Mouse (Mus musculus) left cerebral cortex, adult 2 months (tissue): ENCODE results near the gene Nudt9. TPM values are rescaled to one million over a fixed set of nuclear protein-coding genes. Genes with fewer than 3 reads are reported as not detected.

Experiments
- DNase-seq, 2 experiments: peaks; one replicate each; pipeline ENCODE4 v3.0.0; 2021 to 2022; ENCODE audit warnings: low spot score in 2 of 2, mixed read lengths in 1 of 2; ENCODE audit errors: extremely low spot score in 1 of 2
- H3K27ac ChIP-seq: fragments of 200-600 bp; 2 replicates; pipeline ENCODE4 v1.8.1; 2022
- H3K4me3 ChIP-seq: fragments of 200-600 bp; 2 replicates; pipeline ENCODE4 v1.8.1; 2022
- CTCF ChIP-seq: fragments of 200-600 bp; IDR thresholded peaks from 2 replicates; pipeline ENCODE4 v1.8.1; 2022; ENCODE audit warnings: antibody characterized with exemption, mild to moderate bottlenecking, moderate library complexity
- intact Hi-C: fragments of 180-260 bp; cut with DNase I; formaldehyde crosslinking; loops from one replicate; pipeline ENCODE4 v1.15.1; 2025
- total RNA-seq, 2 experiments: library from RNA; stranded (reverse); gene quantifications; 2 replicates each; pipeline ENCODE4 v1.2.3; 2021

The Nudt9 gene
- total RNA-seq, 2 experiments from 2014 or later, result 66.1 to 68.4 TPM

GRCm38 (mm10) chr5:104061936-104062772 lies 16.0 kb downstream of the Nudt9 start:
- Histone ChIP-seq H3K4me3 (no peak overlapping the region), H3K27ac (peak overlapping the region; percentile 37; the same call in 1 of the 2 replicates)
- TF ChIP-seq CTCF, result no peak
- no peak for DNase-seq
- intact Hi-C loops, result no loop called here

- Histone ChIP-seq H3K27ac (peak overlapping the region; percentile 37; the same call in 1 of the 2 replicates), H3K4me3 (no peak overlapping the region)
- intact Hi-C loops, result no loop called here
- DNase-seq, result no peak
- TF ChIP-seq CTCF, result no peak
Measured at GRCm38 (mm10) chr5:104062773-104063551, 16.9 kb downstream of the Nudt9 start.

GRCm38 (mm10) chr5:104068751-104069150 lies 22.6 kb downstream of the Nudt9 start:
- no peak overlapping the region for H3K27ac ChIP-seq
- no peak overlapping the region for H3K4me3 ChIP-seq
- intact Hi-C loops, result no loop called here
- TF ChIP-seq CTCF, result peak; percentile 61
- DNase-seq, result peak in 1 of 2 experiments; percentile 41

GRCm38 (mm10) chr5:104071048-104071447 lies 24.9 kb downstream of the Nudt9 start:
- intact Hi-C loops, result loop anchor here (5.0 kb wide), 1 partner anchor 266 kb away; no protein-coding TSS in a partner anchor
- Histone ChIP-seq H3K4me3 (no peak overlapping the region), H3K27ac (no peak overlapping the region)
- DNase-seq, result no peak
- TF ChIP-seq CTCF, result no peak

GRCm38 (mm10) chr5:104072272-104072886 lies 26.3 kb downstream of the Nudt9 start:
- Histone ChIP-seq H3K27ac (no peak overlapping the region), H3K4me3 (no peak overlapping the region)
- intact Hi-C loops, result loop anchor here (5.0 kb wide), 1 partner anchor 265 kb away; no protein-coding TSS in a partner anchor
- no peak for DNase-seq
- no peak for TF ChIP-seq CTCF

- Histone ChIP-seq H3K4me3 (no peak overlapping the region), H3K27ac (no peak overlapping the region)
- no peak for DNase-seq
- intact Hi-C loops, result loop anchor here (2.0 to 5.0 kb wide), 2 partner anchors 27 to 264 kb away; partner anchors contain the start of gene Nudt9
- no peak for TF ChIP-seq CTCF
Measured at GRCm38 (mm10) chr5:104073602-104074001, 27.5 kb downstream of the Nudt9 start.

GRCm38 (mm10) chr5:104074388-104074787 lies 28.3 kb downstream of the Nudt9 start:
- intact Hi-C loops, result loop anchor here (2.0 to 5.0 kb wide), 2 partner anchors 28 to 263 kb away; partner anchors contain the start of gene Nudt9
- H3K4me3 ChIP-seq, result peak overlapping the region; percentile 6; the same call in 1 of the 2 replicates
- peak; percentile 85 for TF ChIP-seq CTCF

GRCm38 (mm10) chr5:104076361-104076760 lies 30.3 kb downstream of the Nudt9 start:
- TF ChIP-seq CTCF, result peak; percentile 7; the same call in 1 of the 2 replicates
- Histone ChIP-seq H3K27ac (no peak overlapping the region), H3K4me3 (no peak overlapping the region)
- no peak for DNase-seq
- intact Hi-C loops, result no loop called here

More at GRCm38 (mm10) chr5:104074388-104074787, 28.3 kb downstream of the Nudt9 start:
- H3K27ac ChIP-seq, result no peak overlapping the region
- DNase-seq, result peak; percentile 53 to 74

- TF ChIP-seq CTCF, result no peak
- no peak within 1 kb of the TSS for H3K27ac ChIP-seq
- intact Hi-C loops, result no loop called here
- no peak for DNase-seq
- H3K4me3 ChIP-seq, result no peak within 1 kb of the TSS
Measured at GRCm38 (mm10) chr5:104077508-104077907, 31.4 kb downstream of the Nudt9 start, which contains the start of gene Gm17660. Gene Gm17660, minus strand, starts transcription at chr5:104077608.

GRCm38 (mm10) chr5:104080736-104081135 lies 34.6 kb downstream of the Nudt9 start:
- no peak for TF ChIP-seq CTCF
- DNase-seq, result no peak
- intact Hi-C loops, result no loop called here
- Histone ChIP-seq H3K27ac (no peak overlapping the region), H3K4me3 (no peak overlapping the region)

- DNase-seq, result no peak
- no peak overlapping the region for H3K4me3 ChIP-seq
- TF ChIP-seq CTCF, result no peak
- intact Hi-C loops, result no loop called here
- no peak overlapping the region for H3K27ac ChIP-seq
Measured at GRCm38 (mm10) chr5:104085366-104085765, 39.3 kb downstream of the Nudt9 start.
